Mouse (Mus musculus): ENCODE measurements around the gene Pfdn5. TPM values are rescaled to one million over a fixed set of nuclear protein-coding genes. Genes with fewer than 3 reads are reported as not detected.

The Pfdn5 gene
- polyA plus RNA-seq, 1 experiment from 2014 or later = 386 TPM

DNA sequence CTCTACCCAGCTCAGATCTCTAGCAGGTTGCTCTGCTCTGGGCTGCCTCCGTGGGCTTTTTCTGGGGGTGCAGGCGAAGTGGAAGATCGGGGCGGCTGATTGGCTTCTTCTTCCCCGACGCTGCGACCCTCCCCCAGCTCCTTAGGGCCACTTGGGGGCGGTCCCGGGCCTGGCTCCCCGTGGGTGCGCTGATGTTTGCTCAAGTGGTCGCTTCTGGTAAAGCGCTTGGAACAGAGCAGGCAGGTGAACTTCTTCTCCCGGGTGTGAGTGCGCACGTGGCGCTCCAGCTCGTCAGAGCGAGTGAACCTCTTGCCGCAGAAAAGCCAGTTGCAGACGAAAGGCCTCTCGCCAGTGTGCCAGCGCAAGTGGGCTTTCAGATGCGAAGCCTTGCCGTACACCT, 32.2 kb downstream of the Pfdn5 start:
- no peaks in the 10 kb centered on the region for H3K9me3 ChIP-seq (ENCODE audit: control insufficient read depth, low read length)
- no peak overlapping the region for H3K27ac ChIP-seq (ENCODE audit: low read depth, low read length)
- WGBS = 2% methylated on average over 25 of the region's 25 CpGs
- no peak for ATAC-seq (ENCODE audit: insufficient read depth, low FRiP score, low TSS enrichment)
- no peaks in the 10 kb centered on the region for H3K36me3 ChIP-seq (ENCODE audit: control insufficient read depth, insufficient read depth, low read length)
- H3K4me1 ChIP-seq (ENCODE audit: control insufficient read depth, insufficient read depth, low read length) = peaks cover 20% of the 10 kb centered on the region
- peak overlapping the region; percentile 35 for H3K4me2 ChIP-seq (ENCODE audit: low read depth)
- peak; percentile 55 for DNase-seq (ENCODE audit: low spot score)
- peaks cover 11% of the 10 kb centered on the region for H3K27me3 ChIP-seq (ENCODE audit: control insufficient read depth, insufficient read depth, low read length)
- peak overlapping the region; percentile 32; the same call in 1 of the 2 replicates for H3K9ac ChIP-seq (ENCODE audit: low read length)
- peak overlapping the region; percentile 19; the same call in 1 of the 2 replicates for H3K4me3 ChIP-seq (ENCODE audit: low read depth, low read length)

DNA sequence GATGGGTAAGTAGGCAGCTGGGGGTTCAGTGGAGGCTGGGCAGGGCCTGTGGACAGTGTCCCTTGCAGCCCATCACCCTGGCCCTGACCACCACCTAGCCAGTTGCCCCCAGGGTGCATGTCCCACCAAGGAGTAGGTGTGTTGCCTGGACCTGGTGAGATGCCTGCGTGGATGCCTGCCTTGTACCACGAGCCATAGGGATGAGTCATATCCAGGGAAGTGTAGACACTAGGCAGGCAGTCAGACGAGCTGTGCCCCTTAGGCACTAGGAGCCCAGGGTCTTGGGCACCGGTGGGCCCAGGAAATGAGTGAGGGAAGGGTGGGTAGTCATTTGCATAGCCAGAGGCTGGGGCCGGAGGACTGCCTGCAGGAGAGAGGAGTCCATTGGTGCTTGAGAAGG, 32.9 kb downstream of the Pfdn5 start:
- no peak overlapping the region for H3K9ac ChIP-seq (ENCODE audit: low read length)

DNA sequence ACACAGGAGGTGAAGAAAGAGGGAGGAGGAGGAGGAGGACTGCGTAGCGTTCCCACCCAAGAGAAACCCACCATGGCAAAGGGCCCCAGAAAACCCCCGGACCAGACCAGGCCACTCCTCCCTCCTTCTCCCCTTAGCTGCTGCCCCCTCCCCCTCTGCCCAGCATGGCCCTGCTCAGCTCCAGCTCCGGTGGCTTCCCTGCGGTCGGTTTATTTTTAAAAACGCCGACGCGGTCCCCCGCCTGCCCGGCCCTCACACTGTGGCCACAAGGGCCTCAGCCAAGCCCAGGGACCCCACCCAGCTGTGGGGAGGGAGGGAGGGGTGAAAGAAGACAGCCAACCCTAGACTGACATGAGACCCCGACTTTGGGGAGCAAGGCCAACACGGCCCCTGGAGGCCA, 36.7 kb downstream of the Pfdn5 start:
- H3K9ac ChIP-seq (ENCODE audit: low read length) = peak overlapping the region; percentile 0; the same call in 1 of the 2 replicates
- peaks cover 13% of the 10 kb centered on the region for H3K4me1 ChIP-seq (ENCODE audit: control insufficient read depth, insufficient read depth, low read length)
- no peak overlapping the region; the same call in 1 of the 2 replicates for H3K4me2 ChIP-seq (ENCODE audit: low read depth)
- 14% methylated on average over 14 of the region's 14 CpGs for WGBS
- no peak overlapping the region for H3K27ac ChIP-seq (ENCODE audit: low read depth, low read length)
- no peak for DNase-seq (ENCODE audit: low spot score)
- ATAC-seq (ENCODE audit: insufficient read depth, low FRiP score, low TSS enrichment) = no peak
- H3K36me3 ChIP-seq (ENCODE audit: control insufficient read depth, insufficient read depth, low read length) = no peaks in the 10 kb centered on the region
- H3K9me3 ChIP-seq (ENCODE audit: control insufficient read depth, low read length) = no peaks in the 10 kb centered on the region
- peaks cover 14% of the 10 kb centered on the region for H3K27me3 ChIP-seq (ENCODE audit: control insufficient read depth, insufficient read depth, low read length)
- H3K4me3 ChIP-seq (ENCODE audit: low read depth, low read length) = no peak overlapping the region

More for the DNA sequence above, 32.9 kb downstream of the Pfdn5 start:
- Histone ChIP-seq H3K9me3 (ENCODE audit: control insufficient read depth, low read length) (no peaks in the 10 kb centered on the region), H3K27ac (ENCODE audit: low read depth, low read length) (no peak overlapping the region), H3K4me1 (ENCODE audit: control insufficient read depth, insufficient read depth, low read length) (peaks cover 20% of the 10 kb centered on the region), H3K36me3 (ENCODE audit: control insufficient read depth, insufficient read depth, low read length) (no peaks in the 10 kb centered on the region), H3K27me3 (ENCODE audit: control insufficient read depth, insufficient read depth, low read length) (peaks cover 11% of the 10 kb centered on the region), H3K4me2 (ENCODE audit: low read depth) (no peak overlapping the region; the same call in 1 of the 2 replicates), H3K4me3 (ENCODE audit: low read depth, low read length) (no peak overlapping the region)
- 24% methylated on average over 5 of the region's 5 CpGs for WGBS
- DNase-seq (ENCODE audit: low spot score) (no peak), ATAC-seq (ENCODE audit: insufficient read depth, low FRiP score, low TSS enrichment) (no peak)

DNA sequence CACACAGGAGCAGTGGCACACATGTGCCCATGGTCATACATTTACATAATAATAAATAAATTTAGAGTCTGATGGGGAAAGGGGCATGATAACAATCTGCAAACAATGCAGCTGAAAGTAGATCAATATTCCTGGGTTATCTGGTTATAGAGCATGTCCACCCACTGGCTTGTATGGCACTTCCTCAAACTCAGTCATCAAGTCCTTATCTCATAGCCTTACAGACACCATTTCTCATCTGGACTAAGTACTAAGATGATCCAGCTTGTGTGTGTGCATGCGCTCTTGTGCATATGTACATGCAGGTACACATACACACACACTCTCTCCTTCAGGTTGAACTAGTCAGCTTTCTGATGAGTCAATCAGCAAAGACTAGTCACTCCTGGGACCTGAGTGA, 38.8 kb downstream of the Pfdn5 start:
- Histone ChIP-seq H3K27ac (ENCODE audit: low read depth, low read length) (no peak overlapping the region), H3K9ac (ENCODE audit: low read length) (no peak overlapping the region), H3K27me3 (ENCODE audit: control insufficient read depth, insufficient read depth, low read length) (0 out of 2 replicates have a peak, but pooled peaks cover 3% of the 10 kb centered on the region), H3K9me3 (ENCODE audit: control insufficient read depth, low read length) (no peaks in the 10 kb centered on the region), H3K4me2 (ENCODE audit: low read depth) (no peak overlapping the region), H3K36me3 (ENCODE audit: control insufficient read depth, insufficient read depth, low read length) (no peaks in the 10 kb centered on the region), H3K4me1 (ENCODE audit: control insufficient read depth, insufficient read depth, low read length) (peaks cover 2% of the 10 kb centered on the region; the same call in 1 of the 2 replicates), H3K4me3 (ENCODE audit: low read depth, low read length) (no peak overlapping the region)
- WGBS = 97% methylated on average over 1 of the region's 1 CpGs
- DNase-seq (ENCODE audit: low spot score) = no peak
- ATAC-seq (ENCODE audit: insufficient read depth, low FRiP score, low TSS enrichment) = no peak

DNA sequence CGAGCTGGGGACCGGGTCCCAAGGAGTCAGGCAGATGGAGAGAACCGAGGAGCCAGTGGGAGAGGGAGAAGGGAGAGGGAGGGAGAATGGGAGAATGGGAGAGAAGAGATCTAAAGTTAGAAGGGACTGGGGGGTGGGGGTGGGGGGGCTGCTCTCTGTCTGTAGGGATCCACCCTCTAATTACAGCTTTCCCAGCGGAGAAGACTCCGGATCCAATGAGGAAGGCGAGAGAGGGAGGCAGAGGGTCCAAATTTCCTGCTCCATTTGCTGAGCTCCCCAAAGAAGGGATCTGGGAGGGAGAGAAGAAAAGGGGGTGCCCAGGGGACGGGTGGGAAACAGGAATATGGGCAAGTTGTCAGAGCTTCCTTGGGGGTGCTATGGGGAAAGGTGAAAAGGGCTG, 40.3 kb downstream of the Pfdn5 start:
- 2% methylated on average over 7 of the region's 7 CpGs for WGBS
- no peak for ATAC-seq (ENCODE audit: insufficient read depth, low FRiP score, low TSS enrichment)
- H3K36me3 ChIP-seq (ENCODE audit: control insufficient read depth, insufficient read depth, low read length) = no peaks in the 10 kb centered on the region

DNA sequence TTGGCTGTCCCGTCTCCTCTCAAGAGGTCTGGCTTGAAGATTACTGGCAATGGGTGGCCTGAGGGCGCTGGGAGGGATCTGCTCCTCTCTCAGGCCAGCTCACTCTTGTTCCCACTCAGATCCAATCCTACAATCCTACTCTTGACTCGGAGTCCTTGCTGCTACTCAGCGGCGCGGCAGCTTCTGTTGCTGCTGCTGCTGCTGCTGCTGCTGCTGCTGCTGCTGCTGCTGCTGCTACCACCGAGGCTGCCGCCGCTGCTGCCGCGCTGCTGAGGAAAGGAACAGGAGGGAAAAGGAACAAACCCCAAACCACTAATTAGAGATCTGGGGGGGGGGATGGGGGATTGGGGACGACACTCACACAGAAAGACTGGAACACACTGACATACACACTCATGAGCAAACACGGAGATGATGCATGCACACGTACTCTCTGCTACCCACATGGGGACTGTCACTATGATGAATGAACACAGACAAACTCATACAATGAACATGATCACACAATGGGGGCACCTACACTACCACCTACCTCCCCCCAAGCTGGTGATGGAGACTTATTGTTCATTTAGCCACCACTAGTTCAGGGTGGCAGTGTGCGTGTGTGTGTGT, 40.9 kb downstream of the Pfdn5 start, which contains the start of gene Sp7:
TSS of gene Sp7 (minus strand) at position 450 of the 612 bp plus-strand sequence.
- H3K9me3 ChIP-seq (ENCODE audit: control insufficient read depth, low read length) = no peaks in the 10 kb centered on the region
- no peak within 1 kb of the TSS; the same call in 1 of the 2 replicates for H3K4me3 ChIP-seq (ENCODE audit: low read depth, low read length)
- H3K4me1 ChIP-seq (ENCODE audit: control insufficient read depth, insufficient read depth, low read length) = peaks cover 6% of the 10 kb centered on the region; the same call in 1 of the 2 replicates
- ATAC-seq (ENCODE audit: insufficient read depth, low FRiP score, low TSS enrichment) = no peak
- 7% methylated on average over 15 of the region's 15 CpGs for WGBS
- no peak within 1 kb of the TSS for H3K27ac ChIP-seq (ENCODE audit: low read depth, low read length)
- no peaks in the 10 kb centered on the region for H3K36me3 ChIP-seq (ENCODE audit: control insufficient read depth, insufficient read depth, low read length)
- H3K27me3 ChIP-seq (ENCODE audit: control insufficient read depth, insufficient read depth, low read length) = 0 out of 2 replicates have a peak, but pooled peaks cover 3% of the 10 kb centered on the region
- peak; percentile 52 for DNase-seq (ENCODE audit: low spot score)
- H3K4me2 ChIP-seq (ENCODE audit: low read depth) = peak within 1 kb of the TSS; percentile 37
- H3K9ac ChIP-seq (ENCODE audit: low read length) = peak within 1 kb of the TSS; percentile 11

More for the DNA sequence above, 40.3 kb downstream of the Pfdn5 start:
- peak overlapping the region; percentile 37 for H3K4me2 ChIP-seq (ENCODE audit: low read depth)
- no peaks in the 10 kb centered on the region for H3K9me3 ChIP-seq (ENCODE audit: control insufficient read depth, low read length)
- H3K4me3 ChIP-seq (ENCODE audit: low read depth, low read length) = no peak overlapping the region; the same call in 1 of the 2 replicates
- H3K27ac ChIP-seq (ENCODE audit: low read depth, low read length) = no peak overlapping the region
- DNase-seq (ENCODE audit: low spot score) = no peak
- H3K27me3 ChIP-seq (ENCODE audit: control insufficient read depth, insufficient read depth, low read length) = 0 out of 2 replicates have a peak, but pooled peaks cover 3% of the 10 kb centered on the region
- H3K9ac ChIP-seq (ENCODE audit: low read length) = peak overlapping the region; percentile 11
- H3K4me1 ChIP-seq (ENCODE audit: control insufficient read depth, insufficient read depth, low read length) = peaks cover 6% of the 10 kb centered on the region; the same call in 1 of the 2 replicates

DNA sequence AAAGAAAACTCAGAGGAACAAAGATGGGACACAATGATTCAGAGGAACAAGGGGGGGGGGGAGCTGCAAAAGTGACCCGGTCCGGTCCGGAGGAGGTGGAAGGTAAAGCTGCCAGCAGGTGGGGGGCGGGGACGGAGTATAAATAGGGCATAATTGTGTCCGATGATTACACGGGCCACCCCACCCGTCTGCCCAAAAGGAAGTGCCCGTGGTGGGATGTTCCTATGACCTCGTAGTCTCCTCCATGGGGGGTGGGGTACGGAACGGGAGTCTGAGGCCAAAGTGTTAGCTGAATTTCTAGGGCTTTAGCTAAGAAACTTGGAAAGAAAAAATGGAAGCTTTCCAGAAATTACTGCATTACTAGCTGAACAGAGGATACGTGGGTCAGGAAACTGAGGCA, 44.1 kb downstream of the Pfdn5 start:
- Histone ChIP-seq H3K27ac (ENCODE audit: low read depth, low read length) (no peak overlapping the region), H3K9ac (ENCODE audit: low read length) (no peak overlapping the region), H3K4me2 (ENCODE audit: low read depth) (no peak overlapping the region), H3K4me3 (ENCODE audit: low read depth, low read length) (no peak overlapping the region), H3K36me3 (ENCODE audit: control insufficient read depth, insufficient read depth, low read length) (no peaks in the 10 kb centered on the region), H3K4me1 (ENCODE audit: control insufficient read depth, insufficient read depth, low read length) (peaks cover 6% of the 10 kb centered on the region; the same call in 1 of the 2 replicates), H3K27me3 (ENCODE audit: control insufficient read depth, insufficient read depth, low read length) (0 out of 2 replicates have a peak, but pooled peaks cover 3% of the 10 kb centered on the region), H3K9me3 (ENCODE audit: control insufficient read depth, low read length) (no peaks in the 10 kb centered on the region)
- ATAC-seq (ENCODE audit: insufficient read depth, low FRiP score, low TSS enrichment) (no peak), DNase-seq (ENCODE audit: low spot score) (no peak)
- 9% methylated on average over 13 of the region's 13 CpGs for WGBS

DNA sequence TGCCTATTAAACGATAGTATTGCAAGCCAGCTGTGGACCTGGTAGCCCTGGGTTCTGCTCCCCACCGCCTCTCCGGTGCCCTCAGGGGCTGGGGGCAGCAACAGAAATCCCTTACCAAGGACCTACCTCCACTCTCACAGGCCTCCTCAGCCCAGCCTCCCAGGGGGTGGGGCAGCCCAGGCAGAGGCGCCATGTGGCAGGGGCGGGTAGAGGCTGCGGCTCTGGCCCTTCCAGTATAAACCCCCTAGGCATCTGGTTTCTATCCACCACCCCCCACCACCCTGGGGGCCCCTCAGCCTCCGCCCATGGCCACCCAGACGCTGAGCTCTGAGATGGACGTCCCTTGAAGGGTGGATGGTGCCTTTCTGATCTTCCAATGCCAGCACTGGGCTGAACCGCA, 44.8 kb downstream of the Pfdn5 start:
- no peak for ATAC-seq (ENCODE audit: insufficient read depth, low FRiP score, low TSS enrichment)
- Histone ChIP-seq H3K4me2 (ENCODE audit: low read depth) (0 out of 2 replicates have a peak overlapping the region, but pooled peaks have one; percentile 22), H3K27me3 (ENCODE audit: control insufficient read depth, insufficient read depth, low read length) (no peaks in the 10 kb centered on the region), H3K27ac (ENCODE audit: low read depth, low read length) (no peak overlapping the region), H3K4me1 (ENCODE audit: control insufficient read depth, insufficient read depth, low read length) (peaks cover 6% of the 10 kb centered on the region; the same call in 1 of the 2 replicates), H3K9ac (ENCODE audit: low read length) (peak overlapping the region; percentile 9; the same call in 1 of the 2 replicates), H3K4me3 (ENCODE audit: low read depth, low read length) (no peak overlapping the region), H3K36me3 (ENCODE audit: control insufficient read depth, insufficient read depth, low read length) (no peaks in the 10 kb centered on the region), H3K9me3 (ENCODE audit: control insufficient read depth, low read length) (no peaks in the 10 kb centered on the region)
- DNase-seq (ENCODE audit: low spot score) = peak; percentile 44
- 9% methylated on average over 10 of the region's 10 CpGs for WGBS
